Mouse (Mus musculus) ovary, postnatal 10 days (tissue): ENCODE measurements around the gene Shb.
"Not testable (repeated sequence)": the region's sequence is repeated elsewhere in the genome, so short reads cannot be mapped to it uniquely, and the experiment has no call there.

Source experiments
- DNase-seq: peaks from one replicate; pipeline ENCODE4 v3.0.0; 2022; ENCODE audit warnings: low spot score

Gene Shb

GRCm38 (mm10) chr4:45418229-45418950, 113.9 kb downstream of the Shb start:
- DNase-seq, result no peak

GRCm38 (mm10) chr4:45416314-45416713, 116.0 kb downstream of the Shb start:
- no peak for DNase-seq

GRCm38 (mm10) chr4:45413674-45414338, 118.5 kb downstream of the Shb start:
- no peak for DNase-seq

GRCm38 (mm10) chr4:45412433-45413192, 119.7 kb downstream of the Shb start:
- no peak for DNase-seq

GRCm38 (mm10) chr4:45411181-45411790, 121.0 kb downstream of the Shb start:
- no peak for DNase-seq

- DNase-seq, result no peak
These were observed 123.0 kb downstream of the Shb start for GRCm38 (mm10) chr4:45409270-45409669.

- peak; percentile 75 for DNase-seq
These were observed 123.7 kb downstream of the Shb start, which contains the start of gene Slc25a51 for GRCm38 (mm10) chr4:45408427-45409132. Slc25a51 (minus strand) TSS chr4:45408766.

- no peak for DNase-seq
These were observed 124.5 kb downstream of the Shb start for GRCm38 (mm10) chr4:45407703-45408334.

- DNase-seq, result no peak
These were observed 125.1 kb downstream of the Shb start for GRCm38 (mm10) chr4:45407001-45407702.

GRCm38 (mm10) chr4:45406397-45406796, 125.9 kb downstream of the Shb start:
- DNase-seq, result no peak

GRCm38 (mm10) chr4:45405315-45405714, 127.0 kb downstream of the Shb start:
- no peak for DNase-seq

GRCm38 (mm10) chr4:45404086-45404485, 128.2 kb downstream of the Shb start:
- DNase-seq, result no peak

- DNase-seq, result no peak
These were observed 128.8 kb downstream of the Shb start for GRCm38 (mm10) chr4:45403499-45403878.

- no peak for DNase-seq
These were observed 129.3 kb downstream of the Shb start for GRCm38 (mm10) chr4:45402878-45403498.

- no peak for DNase-seq
These were observed 130.0 kb downstream of the Shb start for GRCm38 (mm10) chr4:45402281-45402680.

GRCm38 (mm10) chr4:45399421-45400210, 132.7 kb downstream of the Shb start:
- DNase-seq, result no peak

GRCm38 (mm10) chr4:45398315-45398714, 134.0 kb downstream of the Shb start:
- DNase-seq, result not testable (repeated sequence)

- DNase-seq, result not testable (repeated sequence)
These were observed 136.1 kb downstream of the Shb start for GRCm38 (mm10) chr4:45396211-45396610.

GRCm38 (mm10) chr4:45393658-45394057, 138.6 kb downstream of the Shb start:
- no peak for DNase-seq
